Mouse (Mus musculus): Measurements from ENCODE around the gene Crkl.
A peak's percentile ranks its signal among the peaks of the same experiment; 100 is the strongest.

Crkl gene

GRCm38 (mm10) chr16:17451541-17452372 lies at the start of gene Crkl:
Gene Crkl (plus strand): TSS chr16:17451987.
- peak; percentile 99 for DNase-seq (ENCODE audit: inconsistent ontology term)

- DNase-seq (ENCODE audit: inconsistent ontology term) = no peak
These were observed 48.9 kb upstream of the Crkl start for GRCm38 (mm10) chr16:17402855-17403254.

GRCm38 (mm10) chr16:17405271-17405696 lies 46.5 kb upstream of the Crkl start:
- DNase-seq (ENCODE audit: inconsistent ontology term) = peak; percentile 86

- DNase-seq (ENCODE audit: inconsistent ontology term) = peak; percentile 100
These were observed 45.9 kb upstream of the Crkl start, which contains the start of the genes Snap29 and Pi4ka for GRCm38 (mm10) chr16:17405736-17406443. Gene Snap29 (plus strand): TSS chr16:17405986. Gene Pi4ka (minus strand): TSS chr16:17406314.

GRCm38 (mm10) chr16:17406512-17407231 lies 45.1 kb upstream of the Crkl start:
- peak; percentile 26 for DNase-seq (ENCODE audit: inconsistent ontology term)

GRCm38 (mm10) chr16:17409046-17409445 lies 42.7 kb upstream of the Crkl start:
- no peak for DNase-seq (ENCODE audit: inconsistent ontology term)

GRCm38 (mm10) chr16:17410209-17410608 lies 41.6 kb upstream of the Crkl start:
- no peak for DNase-seq (ENCODE audit: inconsistent ontology term)

- no peak for DNase-seq (ENCODE audit: inconsistent ontology term)
These were observed 28.8 kb upstream of the Crkl start for GRCm38 (mm10) chr16:17423021-17423420.

GRCm38 (mm10) chr16:17432576-17432975 lies 19.2 kb upstream of the Crkl start:
- no peak for DNase-seq (ENCODE audit: inconsistent ontology term)

- no peak for DNase-seq (ENCODE audit: inconsistent ontology term)
These were observed 557 bp downstream of the Crkl start for GRCm38 (mm10) chr16:17452373-17452715.

GRCm38 (mm10) chr16:17456901-17457300 lies 5.1 kb downstream of the Crkl start:
- no peak for DNase-seq (ENCODE audit: inconsistent ontology term)

GRCm38 (mm10) chr16:17460254-17460653 lies 8.5 kb downstream of the Crkl start:
- DNase-seq (ENCODE audit: inconsistent ontology term) = no peak

- DNase-seq (ENCODE audit: inconsistent ontology term) = no peak
These were observed 9.8 kb downstream of the Crkl start for GRCm38 (mm10) chr16:17461596-17461995.

- no peak for DNase-seq (ENCODE audit: inconsistent ontology term)
These were observed 11.4 kb downstream of the Crkl start for GRCm38 (mm10) chr16:17463184-17463583.

GRCm38 (mm10) chr16:17466875-17467663 lies 15.3 kb downstream of the Crkl start:
- DNase-seq (ENCODE audit: inconsistent ontology term) = no peak

GRCm38 (mm10) chr16:17472498-17472897 lies 20.7 kb downstream of the Crkl start:
- no peak for DNase-seq (ENCODE audit: inconsistent ontology term)

- no peak for DNase-seq (ENCODE audit: inconsistent ontology term)
These were observed 22.3 kb downstream of the Crkl start for GRCm38 (mm10) chr16:17474091-17474490.

- no peak for DNase-seq (ENCODE audit: inconsistent ontology term)
These were observed 23.0 kb downstream of the Crkl start for GRCm38 (mm10) chr16:17474761-17475160.

- no peak for DNase-seq (ENCODE audit: inconsistent ontology term)
These were observed 23.5 kb downstream of the Crkl start for GRCm38 (mm10) chr16:17475326-17475725.

- peak; percentile 24 for DNase-seq (ENCODE audit: inconsistent ontology term)
These were observed 26.6 kb downstream of the Crkl start for GRCm38 (mm10) chr16:17478331-17478943.

- no peak for DNase-seq (ENCODE audit: inconsistent ontology term)
These were observed 29.7 kb downstream of the Crkl start for GRCm38 (mm10) chr16:17481465-17481864.

All from Muller cell, postnatal 12 days (primary cell).